Mouse (Mus musculus) midbrain, embryonic 11.5 days (tissue): ENCODE measurements around the gene Ankrd12. TPM values are rescaled to one million over a fixed set of nuclear protein-coding genes. Genes with fewer than 3 reads are reported as not detected.

Experiments
- ATAC-seq: fragments of 200-750 bp; cut with Nextera tagmentation; 2 replicates; pipeline ENCODE4 v1.8.0; 2017; ENCODE audit warnings: moderate TSS enrichment, moderate library complexity; ENCODE audit not compliant: low FRiP score
- DNase-seq: peaks from one replicate; pipeline ENCODE4 v3.0.0; 2015; ENCODE audit warnings: low spot score; ENCODE audit errors: missing footprints
- H3K27ac ChIP-seq: fragments of 300-500 bp; sonication (generic); 2 replicates; pipeline ENCODE4 v1.5.1; 2014; ENCODE audit warnings: low read depth, low read length
- H3K27me3 ChIP-seq: fragments of 300-500 bp; sonication (generic); 2 replicates; pipeline ENCODE4 v1.6.1; 2014; ENCODE audit warnings: mild to moderate bottlenecking, low read length, moderate library complexity, mixed read lengths; ENCODE audit not compliant: control insufficient read depth, insufficient read depth
- H3K36me3 ChIP-seq: fragments of 300-500 bp; sonication (generic); 2 replicates; pipeline ENCODE4 v1.6.1; 2014; ENCODE audit warnings: mild to moderate bottlenecking, low read length, moderate library complexity, mixed read lengths; ENCODE audit not compliant: control insufficient read depth, insufficient read depth
- H3K4me1 ChIP-seq: fragments of 300-500 bp; sonication (generic); 2 replicates; pipeline ENCODE4 v1.6.1; 2014; ENCODE audit warnings: low read length; ENCODE audit not compliant: control insufficient read depth, insufficient read depth
- H3K4me2 ChIP-seq: fragments of 300-500 bp; sonication (generic); 2 replicates; pipeline ENCODE4 v1.6.1; 2014; ENCODE audit warnings: mild to moderate bottlenecking, moderate library complexity
- H3K4me3 ChIP-seq: fragments of 300-500 bp; sonication (generic); 2 replicates; pipeline ENCODE4 v1.5.1; 2014; ENCODE audit warnings: low read depth, low read length
- H3K9ac ChIP-seq: fragments of 300-500 bp; sonication (generic); 2 replicates; pipeline ENCODE4 v1.6.1; 2014; ENCODE audit warnings: low read length
- H3K9me3 ChIP-seq: fragments of 300-500 bp; sonication (generic); 2 replicates; pipeline ENCODE4 v1.6.1; 2016; ENCODE audit warnings: low read length; ENCODE audit not compliant: control insufficient read depth
- WGBS: fragments of 180-500 bp; shearing (Covaris S2); extraction: QIAGEN DNeasy Blood & Tissue Kit; methylation state at CpG from one replicate; pipeline ENCODE4 v1.1.7; 2014; 5-methylcytosine and 5-hydroxymethylcytosine counted together
- polyA plus RNA-seq: library from polyadenylated mRNA; unstranded; fragments of >200 nt; fragmentation: Nextera tagmentation; extraction: Ambion mirVana; gene quantifications from 2 replicates; pipeline ENCODE4 v1.2.1, GENCODE M21; 2014

The Ankrd12 gene
- polyA plus RNA-seq, 1 experiment from 2014 or later: 32.7 TPM

DNA sequence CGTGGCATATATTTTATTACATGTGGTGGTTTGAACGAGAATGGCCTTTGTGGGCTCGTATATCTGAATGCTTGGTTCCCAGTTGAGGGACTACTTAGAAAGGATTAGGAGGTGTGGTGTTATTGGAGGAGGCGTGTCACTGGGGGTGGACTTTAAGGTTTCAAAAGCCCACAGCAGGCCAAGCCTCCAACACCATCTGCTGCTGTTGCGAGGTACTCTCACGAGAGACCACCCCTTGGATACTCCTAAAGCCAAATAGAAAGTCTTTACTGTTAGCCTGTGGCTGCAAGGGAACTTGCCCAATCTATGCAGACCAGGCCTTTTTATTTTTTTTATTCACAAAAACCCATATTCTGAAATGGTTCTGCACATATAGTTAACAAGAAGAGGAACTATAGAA lies 154.9 kb downstream of the Ankrd12 start:
- DNase-seq (no peak), ATAC-seq (no peak)
- Histone ChIP-seq H3K4me1 (no peaks in the 10 kb centered on the region), H3K36me3 (peaks cover 8% of the 10 kb centered on the region; the same call in 1 of the 2 replicates), H3K27me3 (no peaks in the 10 kb centered on the region), H3K4me3 (no peak overlapping the region), H3K9me3 (no peaks in the 10 kb centered on the region), H3K9ac (no peak overlapping the region), H3K4me2 (no peak overlapping the region), H3K27ac (no peak overlapping the region)
- WGBS: 78% methylated on average over 6 of the region's 6 CpGs

DNA sequence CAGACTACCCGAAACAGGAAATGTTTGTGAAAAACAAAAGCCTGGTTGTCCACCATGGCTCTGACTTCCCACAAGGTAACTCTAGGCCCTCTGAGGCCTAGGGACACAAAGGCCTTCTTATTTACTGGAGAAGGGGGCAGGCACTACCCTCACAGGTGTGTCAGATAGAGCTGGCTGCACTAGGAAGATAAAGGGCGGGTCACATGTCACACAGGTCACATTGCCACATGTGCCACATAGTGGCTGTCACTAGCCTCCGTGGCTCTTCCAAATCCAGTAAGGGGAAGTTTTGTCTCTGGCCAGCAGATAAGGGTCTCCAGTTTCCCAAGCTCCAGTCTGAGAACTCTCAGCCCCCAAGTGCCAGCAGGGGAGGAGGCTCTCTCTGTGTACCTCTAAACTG lies 157.7 kb downstream of the Ankrd12 start:
- H3K36me3 ChIP-seq: peaks cover 5% of the 10 kb centered on the region; the same call in 1 of the 2 replicates
- DNase-seq (no peak), ATAC-seq (no peak)
- 0 out of 2 replicates have a peak, but pooled peaks cover 3% of the 10 kb centered on the region for H3K4me1 ChIP-seq
- H3K27me3 ChIP-seq: no peaks in the 10 kb centered on the region
- H3K27ac ChIP-seq: no peak overlapping the region
- H3K9ac ChIP-seq: no peak overlapping the region
- 80% methylated on average over 3 of the region's 3 CpGs for WGBS
- no peak overlapping the region for H3K4me2 ChIP-seq
- no peak overlapping the region for H3K4me3 ChIP-seq
- no peaks in the 10 kb centered on the region for H3K9me3 ChIP-seq

DNA sequence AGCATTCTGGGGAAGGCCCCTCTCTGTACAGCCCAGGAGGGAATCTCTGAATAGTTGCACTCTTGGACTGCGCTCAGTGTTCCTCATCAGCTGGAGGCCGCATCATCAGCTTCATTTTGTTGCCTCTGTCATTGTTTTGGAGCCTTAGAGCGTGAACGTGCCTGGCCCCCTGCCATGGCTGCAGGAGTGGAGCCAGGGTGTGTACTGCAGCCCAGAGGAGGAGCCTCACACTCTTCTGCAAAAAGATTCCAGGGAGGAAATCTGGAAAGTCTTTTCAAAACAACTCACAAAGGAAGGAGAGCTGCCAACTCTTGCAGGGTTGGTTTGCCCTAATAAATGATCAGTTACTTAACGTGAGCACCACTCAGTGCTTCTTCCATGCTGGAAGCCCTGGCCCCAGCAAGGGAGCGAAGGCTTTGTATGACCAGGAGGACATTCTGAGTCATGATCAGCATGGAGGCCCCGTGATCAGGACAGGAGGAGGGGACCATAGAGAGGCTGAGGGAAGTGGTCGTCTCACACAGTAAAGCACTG lies 160.7 kb downstream of the Ankrd12 start:
- ATAC-seq: peak; percentile 85
- H3K4me1 ChIP-seq: 0 out of 2 replicates have a peak, but pooled peaks cover 3% of the 10 kb centered on the region
- peak overlapping the region; percentile 0; the same call in 1 of the 2 replicates for H3K27ac ChIP-seq
- no peak overlapping the region for H3K4me3 ChIP-seq
- 24% methylated on average over 8 of the region's 8 CpGs for WGBS
- H3K36me3 ChIP-seq: no peaks in the 10 kb centered on the region
- no peak overlapping the region for H3K4me2 ChIP-seq
- H3K27me3 ChIP-seq: no peaks in the 10 kb centered on the region
- H3K9ac ChIP-seq: no peak overlapping the region
- DNase-seq: no peak
- H3K9me3 ChIP-seq: no peaks in the 10 kb centered on the region

Other genes with a start within 250 kb of the Ankrd12 start
- gene Ralbp1, start 191.3 kb downstream of the Ankrd12 start, polyA plus RNA-seq: 39.5 and 45.4 TPM in 2 replicates
- 105 and 115 TPM in 2 replicates for gene Twsg1, start 125.9 kb downstream of the Ankrd12 start, polyA plus RNA-seq
- gene Ndufv2, start 24.5 kb upstream of the Ankrd12 start, polyA plus RNA-seq: 333 and 347 TPM in 2 replicates
- gene Washc1, start 34.5 kb upstream of the Ankrd12 start, polyA plus RNA-seq: 28.5 and 30.8 TPM in 2 replicates
- 13.4 and 15.7 TPM in 2 replicates for gene Ddx11, start 46.4 kb upstream of the Ankrd12 start, polyA plus RNA-seq